Mouse (Mus musculus): ENCODE measurements around the gene Lzts3.
"Not testable (repeated sequence)": the region's sequence is repeated elsewhere in the genome, so short reads cannot be mapped to it uniquely, and the experiment has no call there.

Lzts3 gene

DNA sequence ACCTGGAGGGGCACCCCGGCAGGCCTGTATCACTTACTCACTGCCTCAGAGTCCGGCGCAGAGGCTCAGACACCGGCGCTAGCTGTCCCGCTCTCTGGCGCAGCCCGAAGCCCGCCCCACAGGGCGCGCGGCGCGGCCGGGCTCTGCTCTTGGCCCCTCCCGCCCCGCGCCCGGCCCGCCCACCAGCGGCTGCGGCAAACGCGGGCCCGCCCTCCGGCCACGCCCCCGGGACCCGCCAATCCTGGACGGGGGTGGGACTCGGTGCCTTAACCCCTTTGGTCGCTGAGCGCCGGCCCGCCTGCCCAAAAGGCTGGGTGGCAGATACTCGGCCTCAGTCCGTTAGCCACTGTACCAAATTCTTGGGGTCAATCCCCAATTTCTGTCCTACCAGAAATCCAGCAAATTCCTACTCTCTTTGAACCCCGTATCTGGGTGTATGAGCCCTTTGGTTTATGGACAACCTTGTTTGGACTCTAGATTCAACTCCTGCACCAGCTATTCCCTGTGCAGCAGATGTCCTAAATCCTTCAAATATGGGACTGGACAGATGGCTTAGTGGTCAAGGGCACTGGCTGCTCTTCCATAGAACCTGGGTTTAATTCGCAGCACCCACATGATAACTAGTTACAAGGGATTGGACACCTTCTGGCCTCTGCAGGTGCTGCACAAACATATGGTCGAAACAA lies at the start of gene Lzts3:
TSS of gene Lzts3 (minus strand) at position 120 of the 686 bp plus-strand sequence.
- peak; percentile 91 for DNase-seq (ENCODE audit: low spot score)

DNA sequence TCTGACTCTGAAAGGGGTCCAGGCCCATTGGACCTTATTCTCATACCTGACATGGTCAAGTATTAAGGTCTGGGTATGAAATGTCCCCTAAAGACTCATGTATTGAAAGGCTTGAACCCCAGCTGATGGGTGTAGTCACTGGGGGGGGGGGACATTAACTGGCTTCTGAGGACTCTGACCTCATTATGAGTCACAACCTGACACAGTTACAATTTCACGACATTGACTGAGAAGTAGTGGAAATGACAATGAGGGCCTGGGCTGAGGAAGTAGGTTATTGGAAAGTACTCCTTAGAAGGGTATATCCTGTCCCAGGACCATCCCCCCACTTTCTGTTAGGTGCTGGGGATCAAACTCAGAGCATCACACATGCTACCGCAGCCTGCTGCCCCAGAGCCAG lies 46.4 kb upstream of the Lzts3 start:
- no peak for DNase-seq (ENCODE audit: low spot score)

DNA sequence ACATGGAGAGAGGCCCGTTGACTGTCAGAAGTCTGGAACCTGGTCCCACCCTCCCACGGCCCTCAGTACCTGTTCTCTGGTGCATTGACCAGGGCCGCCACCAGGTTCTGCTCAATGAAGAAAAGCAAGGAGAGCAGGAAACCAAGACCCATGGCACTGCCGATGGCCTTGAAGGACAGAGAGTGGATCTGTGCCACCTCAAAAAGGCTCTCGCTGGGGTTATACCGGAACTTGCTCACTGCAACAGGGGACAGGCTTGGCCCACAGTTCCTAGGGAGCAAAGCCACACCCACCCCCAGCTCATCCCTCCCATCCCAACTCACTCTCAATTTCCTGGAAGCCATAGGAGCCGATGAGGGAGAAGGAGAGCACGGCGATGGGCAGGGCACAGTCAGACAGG lies 42.8 kb upstream of the Lzts3 start:
- no peak for DNase-seq (ENCODE audit: low spot score)

GRCm38 (mm10) chr2:130681531-130681930 lies 38.9 kb upstream of the Lzts3 start:
- no peak for DNase-seq (ENCODE audit: low spot score)

GRCm38 (mm10) chr2:130679899-130680298 lies 37.3 kb upstream of the Lzts3 start:
- DNase-seq (ENCODE audit: low spot score): no peak

DNA sequence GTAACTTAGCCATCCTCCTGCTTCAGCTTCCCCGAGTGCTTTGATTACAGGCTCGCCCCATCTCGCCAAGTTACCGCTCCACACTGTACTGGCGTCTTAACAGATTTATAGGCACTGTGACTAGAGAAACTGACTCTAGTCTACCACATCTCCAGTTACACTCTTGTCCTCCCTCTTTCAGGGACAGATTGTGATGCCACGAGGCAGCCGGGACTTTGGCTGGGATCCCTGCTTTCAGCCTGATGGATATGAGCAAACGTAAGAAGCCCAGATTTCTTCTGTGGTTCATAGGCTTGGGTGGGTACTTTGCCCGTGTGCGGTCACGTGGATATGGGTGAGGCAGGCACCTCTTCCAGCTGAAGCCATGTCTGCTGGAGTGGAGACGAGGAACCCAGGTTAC lies 36.6 kb upstream of the Lzts3 start:
- DNase-seq (ENCODE audit: low spot score): no peak

DNA sequence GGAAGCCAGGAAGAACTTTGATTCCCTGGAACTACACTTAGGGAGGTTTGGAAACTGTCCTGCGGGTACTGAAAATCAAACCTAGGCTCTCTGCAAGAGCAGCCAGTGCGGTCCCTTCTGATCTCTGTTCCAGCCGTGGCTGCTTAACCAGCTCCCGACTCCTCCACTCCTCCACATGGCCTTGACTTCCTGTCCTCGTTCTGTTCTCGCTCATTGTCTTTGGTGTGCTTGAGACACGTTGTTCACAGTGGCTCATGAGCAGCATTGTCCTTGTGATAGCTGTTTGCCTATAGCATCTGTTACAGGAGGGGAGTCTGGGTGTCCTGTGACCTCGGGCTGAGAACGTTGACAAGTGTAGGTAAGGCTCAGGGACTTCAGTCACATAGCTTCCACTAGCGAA lies 34.6 kb upstream of the Lzts3 start:
- no peak for DNase-seq (ENCODE audit: low spot score)

GRCm38 (mm10) chr2:130667559-130667958 lies 25.0 kb upstream of the Lzts3 start, which contains the start of gene Itpa:
Itpa (plus strand) TSS chr2:130667610.
- DNase-seq (ENCODE audit: low spot score): peak; percentile 86

DNA sequence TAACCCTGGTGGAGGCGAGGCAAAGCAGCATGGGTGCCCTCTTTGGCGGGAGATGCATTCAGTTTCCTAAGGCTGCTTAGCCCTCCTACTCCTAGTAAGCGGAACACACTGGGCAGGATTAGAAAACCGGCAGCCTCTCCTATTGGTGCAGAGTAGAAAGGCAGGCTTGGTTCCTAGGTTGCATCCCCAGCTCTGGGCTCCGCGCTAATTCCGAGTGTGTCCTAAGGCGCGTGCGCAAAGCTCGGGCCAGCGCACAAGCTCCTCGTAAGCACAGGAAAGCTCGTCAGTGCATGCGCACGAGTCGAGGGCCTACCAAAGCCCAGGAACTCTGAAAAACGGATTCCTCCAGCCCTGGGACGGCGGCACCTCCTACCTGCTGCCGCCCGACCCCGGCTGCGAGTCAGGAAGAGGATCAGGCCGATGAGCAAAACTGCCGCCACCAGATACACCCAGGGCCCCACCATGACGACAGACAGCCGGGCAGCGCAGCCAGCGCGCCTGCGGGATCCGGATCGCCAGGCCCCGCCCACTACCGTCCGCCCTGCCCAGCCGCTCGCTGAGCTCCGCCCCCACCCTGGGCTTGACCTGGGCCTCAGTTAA lies 21.6 kb upstream of the Lzts3 start, which contains the start of gene Ddrgk1:
TSS of gene Ddrgk1 (minus strand) at position 558 of the 600 bp plus-strand sequence.
- peak; percentile 95 for DNase-seq (ENCODE audit: low spot score)

- no peak for DNase-seq (ENCODE audit: low spot score)
These were observed 20.7 kb upstream of the Lzts3 start for GRCm38 (mm10) chr2:130663342-130663741.

DNA sequence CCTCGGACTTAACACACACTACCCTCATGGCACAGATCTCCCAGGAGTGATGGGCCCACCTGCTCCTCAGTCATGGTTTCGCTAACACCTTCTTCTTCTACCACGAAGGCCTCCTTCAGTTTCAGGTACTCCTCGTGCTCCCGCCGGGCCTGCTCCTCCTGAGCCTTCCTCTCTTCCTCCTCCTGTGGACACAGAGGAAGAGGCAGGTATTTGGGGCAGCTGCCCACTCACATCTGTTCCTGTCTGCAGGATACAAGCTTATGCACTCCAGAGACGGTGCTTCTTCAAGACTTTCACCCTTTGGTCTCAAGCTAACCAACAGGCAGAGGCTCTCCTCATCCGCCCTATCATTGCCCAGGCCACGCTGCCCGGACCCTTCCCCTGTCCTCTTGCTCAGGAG lies 15.9 kb upstream of the Lzts3 start:
- DNase-seq (ENCODE audit: low spot score): no peak

DNA sequence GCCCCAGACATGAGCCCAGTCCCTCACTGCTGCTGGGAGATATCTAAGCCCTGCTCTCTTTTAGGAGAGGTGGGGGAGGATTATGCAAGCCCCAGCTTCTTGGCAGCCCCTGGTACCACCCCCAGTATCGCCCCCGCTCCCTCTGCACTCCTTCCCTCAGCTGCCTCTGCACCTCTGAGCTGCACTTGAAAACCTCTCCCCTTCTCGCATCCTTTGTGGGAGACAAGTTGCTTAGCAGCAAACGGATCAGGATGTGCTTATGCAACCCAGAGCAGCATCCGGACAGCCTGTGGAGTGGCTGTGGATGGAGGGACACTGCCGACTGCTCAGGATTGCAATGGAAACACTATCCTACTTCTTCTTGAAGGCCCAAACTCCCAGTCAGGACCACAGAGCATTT lies 14.9 kb upstream of the Lzts3 start:
- DNase-seq (ENCODE audit: low spot score): no peak

- no peak for DNase-seq (ENCODE audit: low spot score)
These were observed 13.9 kb upstream of the Lzts3 start for GRCm38 (mm10) chr2:130656536-130656935.

DNA sequence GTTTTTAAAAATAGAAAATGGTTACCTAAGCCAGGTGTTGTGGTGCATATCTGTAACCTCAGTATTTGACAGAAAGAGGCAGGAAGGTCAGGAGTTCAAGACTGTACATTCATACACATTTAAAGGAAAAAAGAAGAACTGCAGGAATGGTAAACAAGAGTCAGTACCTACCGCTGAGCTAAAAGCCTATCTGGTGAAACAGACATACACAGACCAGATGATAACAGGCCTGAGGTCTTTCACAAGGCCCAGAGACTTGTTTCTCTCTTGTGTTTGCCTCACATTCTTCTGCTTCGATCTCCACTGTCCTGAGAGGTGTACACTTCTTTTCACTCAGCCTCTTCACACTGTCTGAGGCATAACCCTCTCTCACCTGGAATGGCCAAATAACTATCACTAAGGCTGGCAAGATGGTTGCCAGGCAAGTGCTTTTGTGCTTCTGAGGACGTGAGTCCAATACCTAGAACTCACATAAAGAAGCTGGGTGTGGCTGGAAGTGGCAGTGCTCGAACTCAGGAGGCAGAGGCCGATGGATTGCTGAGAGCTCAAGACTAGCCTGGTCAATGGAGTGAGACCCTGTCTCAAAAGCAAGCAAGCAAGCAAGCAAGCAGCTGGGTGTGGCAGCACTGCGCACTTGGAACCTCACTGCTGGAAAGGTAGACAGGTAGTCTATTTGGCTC lies 13.2 kb upstream of the Lzts3 start:
- no peak for DNase-seq (ENCODE audit: low spot score)

GRCm38 (mm10) chr2:130653760-130654159 lies 11.2 kb upstream of the Lzts3 start:
- no peak for DNase-seq (ENCODE audit: low spot score)

DNA sequence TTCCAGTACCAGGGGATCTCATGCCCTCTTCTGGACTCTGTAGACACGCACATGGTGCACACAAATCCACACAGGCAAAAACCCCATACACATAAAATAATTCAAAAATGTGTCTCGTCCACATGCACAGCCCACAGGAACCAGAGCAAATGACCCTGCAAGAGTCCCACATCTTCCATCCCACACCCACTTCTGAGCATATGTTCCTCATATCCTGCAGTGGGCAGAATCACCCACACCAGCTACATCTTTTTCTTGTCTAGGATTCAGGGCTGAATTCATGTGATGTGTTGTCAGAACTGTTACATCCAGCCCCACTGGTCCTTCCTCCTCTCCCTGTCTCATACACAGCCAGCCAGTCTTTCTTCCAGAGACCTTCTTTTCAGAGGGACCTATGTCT lies 10.7 kb upstream of the Lzts3 start:
- DNase-seq (ENCODE audit: low spot score): no peak

GRCm38 (mm10) chr2:130649028-130649427 lies 6.4 kb upstream of the Lzts3 start:
- not testable (repeated sequence) for DNase-seq (ENCODE audit: low spot score)

DNA sequence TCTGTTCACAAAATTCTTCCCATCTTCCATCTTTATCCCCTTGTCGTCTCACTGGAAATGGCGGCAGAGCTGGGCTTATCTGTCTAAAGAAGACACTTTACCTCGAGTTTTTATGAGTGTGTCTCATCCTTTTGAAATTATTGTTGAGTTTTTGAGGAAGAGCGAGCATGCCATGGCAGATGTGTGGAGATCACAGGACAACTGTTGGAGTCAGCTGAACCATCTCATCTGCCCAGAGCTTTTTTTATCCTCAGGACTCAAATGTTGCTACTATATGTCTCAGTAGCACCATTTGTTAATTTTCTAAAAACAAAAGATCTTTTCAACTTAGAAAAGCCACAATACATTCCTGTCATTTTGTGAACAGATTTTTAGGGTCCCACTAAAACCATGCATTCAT lies 2.6 kb upstream of the Lzts3 start:
- DNase-seq (ENCODE audit: low spot score): no peak

GRCm38 (mm10) chr2:130642197-130642660 lies 374 bp downstream of the Lzts3 start:
- peak; percentile 23 for DNase-seq (ENCODE audit: low spot score)

DNA sequence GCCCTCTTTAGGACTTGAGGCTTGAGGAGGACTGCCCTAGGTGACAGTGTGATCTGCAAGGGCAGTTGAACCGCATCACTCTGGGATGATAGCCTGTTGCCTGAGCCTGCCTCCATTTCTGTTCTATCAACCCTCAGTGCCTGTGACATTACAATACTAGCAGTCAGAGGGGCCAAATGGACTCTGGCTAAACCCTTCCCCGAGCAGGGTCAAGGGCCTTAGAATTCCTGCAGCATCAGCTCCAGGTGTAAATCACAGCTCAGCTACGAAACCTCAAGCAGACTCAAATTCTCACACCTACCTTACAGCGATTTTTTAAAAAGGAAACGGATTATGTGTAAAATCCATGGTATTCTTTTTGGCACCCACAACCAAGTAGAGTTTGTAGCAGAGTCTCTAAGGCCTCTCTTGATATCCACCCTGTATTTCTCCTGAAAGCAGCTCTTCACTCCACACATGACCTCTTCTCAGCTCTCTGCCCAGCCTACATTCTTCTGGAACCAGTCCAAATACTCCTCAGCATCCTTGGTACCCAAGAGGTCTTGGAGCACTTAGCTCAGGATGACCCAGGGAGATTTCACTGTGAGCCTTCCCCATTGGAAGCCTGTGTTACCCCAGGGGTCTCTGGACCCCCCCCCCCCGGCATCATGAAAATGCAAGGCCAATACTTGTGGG lies 1.1 kb downstream of the Lzts3 start:
- peak; percentile 34 for DNase-seq (ENCODE audit: low spot score)

DNA sequence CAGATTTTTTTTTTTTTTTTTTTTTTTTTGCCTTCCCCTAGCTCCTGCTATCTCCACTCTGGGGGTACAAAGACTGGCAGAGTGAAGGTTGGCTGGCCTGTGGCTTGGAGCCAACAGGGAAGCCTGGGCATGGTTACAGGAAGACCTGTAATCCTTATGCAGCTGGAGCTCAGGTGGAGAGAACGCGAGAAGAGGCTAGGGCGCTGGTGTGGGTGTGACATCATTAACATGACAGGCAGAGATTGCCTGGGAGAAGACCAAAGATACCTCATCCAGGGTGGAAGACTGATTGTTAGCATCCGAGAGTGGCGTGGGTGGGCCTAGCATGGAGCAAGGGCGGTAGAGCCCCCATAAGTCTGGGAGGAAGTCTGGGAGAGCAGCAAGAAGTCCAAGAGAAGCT lies 3.3 kb downstream of the Lzts3 start:
- no peak for DNase-seq (ENCODE audit: low spot score)

DNA sequence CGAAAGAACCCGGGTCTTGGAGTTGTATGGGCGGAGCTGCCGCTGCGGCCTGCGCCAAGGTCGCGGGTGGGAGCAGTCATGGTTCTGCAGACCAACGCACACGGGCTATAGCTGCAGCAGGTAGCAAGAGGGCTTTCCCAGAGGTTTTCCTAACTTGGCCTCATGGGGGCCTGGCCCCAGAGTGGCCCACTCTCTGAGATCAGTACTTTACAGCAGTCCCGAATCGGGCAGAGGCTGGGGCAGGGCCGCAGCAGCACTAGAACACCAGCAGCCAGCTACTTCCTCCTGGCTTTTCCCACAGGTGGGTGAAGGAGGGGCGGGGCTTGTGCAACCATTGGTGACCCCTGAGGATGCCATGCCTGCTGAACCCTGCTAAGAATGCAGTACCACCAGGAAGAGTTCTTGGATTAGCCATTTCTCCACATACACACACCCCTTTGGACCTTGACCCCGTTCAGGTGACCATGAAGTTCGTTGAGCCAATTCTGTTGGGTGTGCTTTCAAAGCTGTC lies 4.4 kb downstream of the Lzts3 start:
- no peak for DNase-seq (ENCODE audit: low spot score)
